Mouse (Mus musculus) CH12.LX (cell line): ENCODE results near the gene Ank3. TPM values are rescaled to one million over a fixed set of nuclear protein-coding genes. Genes with fewer than 3 reads are reported as not detected.

Source experiments
- DNase-seq: peaks from one replicate; pipeline ENCODE4 v3.0.0-alpha.2; 2013; ENCODE audit errors: extremely low read depth
- H3K27ac ChIP-seq: 2 replicates; pipeline ENCODE4 v1.5.1; 2012; ENCODE audit warnings: low read depth, mild to moderate bottlenecking, control low read depth, moderate library complexity; ENCODE audit not compliant: insufficient read depth
- H3K27me3 ChIP-seq: replicated peaks from 2 replicates; pipeline ENCODE3; 2012; ENCODE audit warnings: inconsistent platforms
- H3K36me3 ChIP-seq, 2 experiments: replicated peaks in 1 of 2; 2 replicates each; pipeline versions ENCODE3 to v1.6.1; 2012; ENCODE audit warnings: inconsistent platforms in 1 of 2, low read length in 1 of 2, mild to moderate bottlenecking in 1 of 2, mixed read lengths in 1 of 2, moderate library complexity in 1 of 2; ENCODE audit not compliant: control insufficient read depth in 1 of 2, insufficient read depth in 1 of 2
- H3K4me1 ChIP-seq, 2 experiments: 2 replicates each; pipeline ENCODE4 v1.6.1; 2012; ENCODE audit warnings: inconsistent platforms in 1 of 2, moderate library complexity in 1 of 2; ENCODE audit not compliant: insufficient read depth in 2 of 2, control insufficient read depth in 1 of 2
- H3K4me2 ChIP-seq: 2 replicates; pipeline ENCODE4 v1.6.1; 2012; ENCODE audit warnings: low read depth, mild to moderate bottlenecking, control low read depth; ENCODE audit not compliant: poor library complexity, insufficient read depth, severe bottlenecking
- H3K4me3 ChIP-seq, 3 experiments: fragments of 150-350 bp in 1 of 3; sonication (generic) in 1 of 3; replicated peaks in 1 of 3; 2 replicates each; pipeline versions ENCODE3 to v1.5.1; 2011 to 2012; ENCODE audit warnings: low read depth in 2 of 3, low read length in 2 of 3, mild to moderate bottlenecking in 2 of 3, moderate library complexity in 2 of 3, control low read depth in 1 of 3, improper control_type of control experiment in 1 of 3, inconsistent platforms in 1 of 3, mixed read lengths in 1 of 3; ENCODE audit not compliant: poor library complexity in 1 of 3
- H3K79me2 ChIP-seq: replicated peaks from 2 replicates; pipeline ENCODE4 v1.6.1; 2012; ENCODE audit warnings: mild to moderate bottlenecking, moderate library complexity; ENCODE audit not compliant: control insufficient read depth, poor library complexity, insufficient read depth, severe bottlenecking; ENCODE audit errors: extremely low read depth
- H3K9ac ChIP-seq: 2 replicates; pipeline ENCODE4 v1.6.1; 2012; ENCODE audit warnings: low read depth, mild to moderate bottlenecking, control low read depth, moderate library complexity; ENCODE audit not compliant: insufficient read depth
- H3K9me3 ChIP-seq: replicated peaks from 2 replicates; pipeline ENCODE3; 2012; ENCODE audit warnings: low read length, inconsistent platforms, mixed read lengths
- BHLHE40 ChIP-seq: IDR thresholded peaks from 2 replicates; pipeline ENCODE4 v1.6.1; 2011; ENCODE audit warnings: mild to moderate bottlenecking, low read depth, low read length, improper control_type of control experiment
- CHD1 ChIP-seq: IDR thresholded peaks from 2 replicates; pipeline ENCODE4 v1.6.1; 2012; ENCODE audit warnings: low read depth, low read length, improper control_type of control experiment, inconsistent platforms
- CTCF ChIP-seq, 2 experiments: IDR thresholded peaks in 1 of 2; conservative IDR thresholded peaks in 1 of 2; 2 replicates each; pipeline ENCODE4 v1.5.1; 2011 to 2012; ENCODE audit warnings: low read depth in 2 of 2, low read length in 2 of 2, improper control_type of control experiment in 1 of 2, inconsistent platforms in 1 of 2, mild to moderate bottlenecking in 1 of 2, moderate library complexity in 1 of 2
- ETS1 ChIP-seq: conservative IDR thresholded peaks from 2 replicates; pipeline ENCODE4 v1.6.1; 2012; ENCODE audit warnings: low read depth, mild to moderate bottlenecking, inconsistent platforms, low read length, improper control_type of control experiment, moderate library complexity
- JUN ChIP-seq: IDR thresholded peaks from 2 replicates; pipeline ENCODE4 v1.6.1; 2011; ENCODE audit warnings: low read depth, mild to moderate bottlenecking, low read length, improper control_type of control experiment, moderate library complexity; ENCODE audit not compliant: insufficient read depth
- JUND ChIP-seq: conservative IDR thresholded peaks from 2 replicates; pipeline ENCODE4 v1.6.1; 2011; ENCODE audit warnings: low read depth, low read length, improper control_type of control experiment
- MAFK ChIP-seq: IDR thresholded peaks from 2 replicates; pipeline ENCODE4 v1.6.1; 2011; ENCODE audit warnings: low read length, improper control_type of control experiment; ENCODE audit not compliant: insufficient replicate concordance
- MXI1 ChIP-seq: IDR thresholded peaks from 2 replicates; pipeline ENCODE4 v1.6.1; 2011; ENCODE audit warnings: mild to moderate bottlenecking, low read depth, low read length, improper control_type of control experiment
- NRF1 ChIP-seq: IDR thresholded peaks from 2 replicates; pipeline ENCODE4 v1.6.1; 2014; ENCODE audit warnings: low read depth, mild to moderate bottlenecking, inconsistent platforms, low read length, improper control_type of control experiment, moderate library complexity
- POLR2A ChIP-seq: IDR thresholded peaks from 2 replicates; pipeline ENCODE4 v1.6.1; 2011; ENCODE audit warnings: low read depth, mild to moderate bottlenecking, improper control_type of control experiment, low read length
- RAD21 ChIP-seq: IDR thresholded peaks from 2 replicates; pipeline ENCODE4 v1.6.1; 2011; ENCODE audit warnings: low read depth, mild to moderate bottlenecking, low read length, improper control_type of control experiment, moderate library complexity
- SMC3 ChIP-seq: IDR thresholded peaks from 2 replicates; pipeline ENCODE4 v1.6.1; 2011; ENCODE audit warnings: low read depth, low read length, improper control_type of control experiment
- UBTF ChIP-seq: IDR thresholded peaks from 2 replicates; pipeline ENCODE4 v1.6.1; 2012; ENCODE audit warnings: low read depth, mild to moderate bottlenecking, inconsistent platforms, low read length, improper control_type of control experiment, moderate library complexity
- ZC3H11A ChIP-seq: IDR thresholded peaks from 2 replicates; pipeline ENCODE4 v1.6.1; 2012; ENCODE audit warnings: low read depth, mild to moderate bottlenecking, inconsistent platforms, low read length, improper control_type of control experiment
- ZMIZ1 ChIP-seq: IDR thresholded peaks from 2 replicates; pipeline ENCODE4 v1.6.1; 2012; ENCODE audit warnings: low read depth, mild to moderate bottlenecking, inconsistent platforms, low read length, improper control_type of control experiment
- ZNF384 ChIP-seq: IDR thresholded peaks from 2 replicates; pipeline ENCODE4 v1.6.1; 2012; ENCODE audit warnings: low read depth, low read length, improper control_type of control experiment, inconsistent platforms
- dilution Hi-C: fragments of 300-500 bp; cut with MboI; formaldehyde crosslinking; loops from 2 replicates; pipeline ENCODE4 v1.14.3; 2020; ENCODE audit warnings: low sequenced_read_pairs; ENCODE audit not compliant: extremely low pct_unique_long_range_greater_than_20kb, extremely low pct_ligation_motif_present
- in situ Hi-C: fragments of 300-500 bp; cut with MboI; formaldehyde crosslinking; loops from 3 replicates; pipeline ENCODE4 v1.14.3; 2019; ENCODE audit warnings: low sequenced_read_pairs, low pct_ligation_motif_present, low pct_unique_long_range_greater_than_20kb, mixed read lengths
- polyA plus RNA-seq: library from polyadenylated mRNA; unstranded; fragments of >175 nt; gene quantifications from 2 replicates; pipeline ENCODE4 v1.2.1, GENCODE M21; 2012; ENCODE audit warnings: low read depth; ENCODE audit not compliant: insufficient read length
- total RNA-seq, 2 experiments: library from RNA; depleted of rRNA; stranded (reverse); fragments of 300-350 nt in 1 of 2; fragments of >200 nt in 1 of 2; gene quantifications; 2 replicates each; pipeline ENCODE4 v1.2.3; 2012 to 2014

Gene Ank3
- total and polyA plus RNA-seq, 3 experiments, result 4.7 to 8.3 (median 6.2) TPM

DNA sequence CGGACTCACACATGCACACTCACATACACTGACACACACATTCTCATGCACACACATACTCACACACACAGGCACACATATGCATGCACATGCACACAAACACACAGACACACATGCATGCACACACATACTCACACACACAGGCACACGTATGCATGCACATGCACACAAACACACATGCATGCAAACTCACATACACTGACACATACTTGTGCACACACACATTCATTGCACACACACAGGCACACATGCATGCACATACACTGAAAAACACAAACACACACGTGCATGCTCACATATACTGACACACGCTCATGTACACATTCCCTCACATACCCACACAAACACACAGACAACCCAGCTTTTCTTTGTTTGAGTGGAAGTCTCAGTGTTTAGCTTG lies 157.0 kb downstream of the Ank3 start:
- H3K27me3 ChIP-seq, result no peaks in the 10 kb centered on the region
- in situ Hi-C loops (no loop called here), dilution Hi-C loops (no loop called here)

DNA sequence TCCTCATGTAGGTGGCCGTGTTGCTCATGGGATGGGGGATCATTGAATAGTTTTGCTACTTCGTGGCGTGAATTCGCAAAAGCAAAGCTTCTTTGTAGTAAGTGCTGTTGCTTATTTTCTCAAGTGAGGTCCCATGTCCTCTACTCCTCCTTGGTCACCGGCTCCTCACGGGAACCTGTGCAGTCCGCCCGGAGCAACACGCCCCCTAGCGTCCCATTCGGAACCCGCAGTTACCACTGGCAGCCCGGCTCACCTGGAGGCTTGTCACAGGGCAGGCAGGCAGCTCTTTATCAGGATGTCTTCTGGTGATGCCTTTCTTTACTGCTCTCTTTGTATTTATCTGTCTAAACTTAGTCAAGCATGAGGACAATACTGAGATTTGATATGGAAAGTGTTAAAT lies 157.7 kb downstream of the Ank3 start:
- in situ Hi-C loops, result no loop called here
- H3K4me3 ChIP-seq, result no peak overlapping the region
- H3K4me1 ChIP-seq, result peaks cover 3 to 15% of the 10 kb centered on the region in 2 experiments; a peak in 3 of 4 replicates
- TF ChIP-seq UBTF (no peak), CTCF (conservative IDR thresholded peaks at IDR 0.05 in 1 of 2, IDR thresholded peaks at IDR 0.05 in 1 of 2; ENCODE audit: low read depth in 2 of 2, low read length in 2 of 2) (peak in 1 of 2 experiments; percentile 68; a peak in 2 of 4 replicates), BHLHE40 (0 out of 2 replicates have a peak, but pooled peaks have one; percentile 9), SMC3 (peak; percentile 78), RAD21 (peak; percentile 45)
- H3K27me3 ChIP-seq, result no peaks in the 10 kb centered on the region
- H3K4me2 ChIP-seq, result no peak overlapping the region
- dilution Hi-C loops, result no loop called here
- no peaks in the 10 kb centered on the region for H3K79me2 ChIP-seq
- H3K9ac ChIP-seq, result no peak overlapping the region
- H3K9me3 ChIP-seq, result no peaks in the 10 kb centered on the region
- no peak for DNase-seq
- H3K27ac ChIP-seq, result no peak overlapping the region
- peaks cover 3 to 25% of the 10 kb centered on the region in 2 experiments for H3K36me3 ChIP-seq

More for the DNA sequence above, 157.0 kb downstream of the Ank3 start:
- peaks cover 3 to 29% of the 10 kb centered on the region in 2 experiments for H3K36me3 ChIP-seq
- no peaks in the 10 kb centered on the region for H3K79me2 ChIP-seq
- no peak overlapping the region for H3K9ac ChIP-seq
- peaks cover 3 to 15% of the 10 kb centered on the region in 2 experiments; a peak in 3 of 4 replicates for H3K4me1 ChIP-seq
- TF ChIP-seq RAD21 (no peak), POLR2A (no peak), SMC3 (no peak), ZMIZ1 (no peak), ETS1 (no peak), CTCF (conservative IDR thresholded peaks at IDR 0.05 in 1 of 2, IDR thresholded peaks at IDR 0.05 in 1 of 2; ENCODE audit: low read depth in 2 of 2, low read length in 2 of 2) (no peak), MXI1 (no peak), BHLHE40 (no peak), NRF1 (no peak), ZC3H11A (no peak), MAFK (no peak), UBTF (no peak), JUND (no peak), ZNF384 (no peak), CHD1 (no peak), JUN (no peak)
- DNase-seq, result no peak
- H3K9me3 ChIP-seq, result no peaks in the 10 kb centered on the region
- no peak overlapping the region for H3K4me2 ChIP-seq
- peak overlapping the region; percentile 48; the same call in 1 of the 2 replicates for H3K27ac ChIP-seq
- H3K4me3 ChIP-seq, result peak overlapping the region in 1 of 3 experiments; percentile 16
